Mouse (Mus musculus) left cerebral cortex, adult 11 months (tissue): ENCODE data around the gene Git1.

Experiments used
- DNase-seq: peaks from one replicate; pipeline ENCODE4 v3.0.0; 2022; ENCODE audit warnings: low spot score

The Git1 gene

GRCm38 (mm10) chr11:77493512-77494343 is at the start of gene Git1:
Gene Git1 (plus strand): TSS chr11:77493562.
- DNase-seq, result no peak

GRCm38 (mm10) chr11:77444939-77445338 is 48.4 kb upstream of the Git1 start:
- no peak for DNase-seq

GRCm38 (mm10) chr11:77446628-77447041 is 46.7 kb upstream of the Git1 start:
- no peak for DNase-seq

- no peak for DNase-seq
Measured at GRCm38 (mm10) chr11:77449224-77449623, 44.1 kb upstream of the Git1 start.

- DNase-seq, result no peak
Measured at GRCm38 (mm10) chr11:77451670-77452069, 41.7 kb upstream of the Git1 start.

- DNase-seq, result no peak
Measured at GRCm38 (mm10) chr11:77453388-77453787, 40.0 kb upstream of the Git1 start.

- no peak for DNase-seq
Measured at GRCm38 (mm10) chr11:77455770-77456510, 37.4 kb upstream of the Git1 start.

- DNase-seq, result no peak
Measured at GRCm38 (mm10) chr11:77456866-77457265, 36.5 kb upstream of the Git1 start.

- DNase-seq, result no peak
Measured at GRCm38 (mm10) chr11:77461856-77462255, 31.5 kb upstream of the Git1 start.

- no peak for DNase-seq
Measured at GRCm38 (mm10) chr11:77462283-77463100, 30.9 kb upstream of the Git1 start, which contains the start of gene Coro6. Gene Coro6 (plus strand): TSS chr11:77462411.

- no peak for DNase-seq
Measured at GRCm38 (mm10) chr11:77463101-77463445, 30.3 kb upstream of the Git1 start.

- DNase-seq, result no peak
Measured at GRCm38 (mm10) chr11:77463786-77464185, 29.6 kb upstream of the Git1 start.

GRCm38 (mm10) chr11:77464684-77465083 is 28.7 kb upstream of the Git1 start:
- DNase-seq, result no peak

- no peak for DNase-seq
Measured at GRCm38 (mm10) chr11:77465111-77465510, 28.3 kb upstream of the Git1 start.

GRCm38 (mm10) chr11:77466544-77466943 is 26.8 kb upstream of the Git1 start:
- DNase-seq, result no peak

- no peak for DNase-seq
Measured at GRCm38 (mm10) chr11:77467157-77467556, 26.2 kb upstream of the Git1 start.

- DNase-seq, result no peak
Measured at GRCm38 (mm10) chr11:77467784-77468183, 25.6 kb upstream of the Git1 start.

GRCm38 (mm10) chr11:77468397-77468796 is 25.0 kb upstream of the Git1 start:
- no peak for DNase-seq

- DNase-seq, result no peak
Measured at GRCm38 (mm10) chr11:77471407-77471806, 22.0 kb upstream of the Git1 start.

- no peak for DNase-seq
Measured at GRCm38 (mm10) chr11:77472775-77473174, 20.6 kb upstream of the Git1 start.

- DNase-seq, result no peak
Measured at GRCm38 (mm10) chr11:77476216-77476615, 17.1 kb upstream of the Git1 start.

GRCm38 (mm10) chr11:77476895-77477294 is 16.5 kb upstream of the Git1 start:
- no peak for DNase-seq
